Mouse (Mus musculus): ENCODE results near the gene Suclg2.

Suclg2 gene

GRCm38 (mm10) chr6:95469521-95469920, 249.1 kb downstream of the Suclg2 start:
- DNase-seq (ENCODE audit: low spot score in 2 of 2), result no peak

GRCm38 (mm10) chr6:95465322-95465721, 253.3 kb downstream of the Suclg2 start:
- DNase-seq (ENCODE audit: low spot score in 2 of 2), result no peak

- DNase-seq (ENCODE audit: low spot score in 2 of 2), result no peak
Observed at GRCm38 (mm10) chr6:95459372-95459771, 259.2 kb downstream of the Suclg2 start.

GRCm38 (mm10) chr6:95446151-95446550, 272.4 kb downstream of the Suclg2 start:
- DNase-seq (ENCODE audit: low spot score in 2 of 2), result no peak

- DNase-seq (ENCODE audit: low spot score in 2 of 2), result peak; percentile 2 to 30
Observed at GRCm38 (mm10) chr6:95445036-95445435, 273.6 kb downstream of the Suclg2 start.

Measured in urinary bladder, adult 18-20 months (tissue).